Mouse (Mus musculus) liver, embryonic 11.5 days (tissue): ENCODE data around the gene Dlgap3. TPM values are rescaled to one million over a fixed set of nuclear protein-coding genes. Genes with fewer than 3 reads are reported as not detected.

Source experiments
- polyA plus RNA-seq: library from polyadenylated mRNA; unstranded; fragments of >200 nt; fragmentation: Nextera tagmentation; extraction: Ambion mirVana; gene quantifications from 2 replicates; pipeline ENCODE4 v1.2.1, GENCODE M21; 2014

Dlgap3 gene
- polyA plus RNA-seq, 1 experiment from 2014 or later = 1.4 TPM

Other genes with a start within 250 kb of the Dlgap3 start
- gene Zmym4, start 201.1 kb upstream of the Dlgap3 start, polyA plus RNA-seq = 13.6 and 13.7 TPM in 2 replicates
- gene Sfpq, start 147.9 kb upstream of the Dlgap3 start, polyA plus RNA-seq = 89.4 and 93.4 TPM in 2 replicates
- 22.5 and 23.8 TPM in 2 replicates for gene Zmym1, start 108.1 kb upstream of the Dlgap3 start, polyA plus RNA-seq
- 10.0 and 12.5 TPM in 2 replicates for gene Zmym6, start 91.8 kb upstream of the Dlgap3 start, polyA plus RNA-seq
- 11.7 and 14.1 TPM in 2 replicates for gene Tmem35b, start 45.5 kb upstream of the Dlgap3 start, polyA plus RNA-seq
- gene Smim12, start 74.6 kb downstream of the Dlgap3 start, polyA plus RNA-seq = 56.5 and 56.9 TPM in 2 replicates
- 4.4 and 5.5 TPM in 2 replicates for gene Gja4, start 144.8 kb downstream of the Dlgap3 start, polyA plus RNA-seq
- 0.14 and 0.26 TPM in 2 replicates for gene Gjb3, start 161.6 kb downstream of the Dlgap3 start, polyA plus RNA-seq
- not detected in 2 replicates for gene Gjb4, start 184.9 kb downstream of the Dlgap3 start, polyA plus RNA-seq
- gene Gjb5, start 189.0 kb downstream of the Dlgap3 start, polyA plus RNA-seq = 0.22 and 0.40 TPM in 2 replicates